20 mouse cellular contexts compared by ENCODE assay signal in the genomic region with DNA sequence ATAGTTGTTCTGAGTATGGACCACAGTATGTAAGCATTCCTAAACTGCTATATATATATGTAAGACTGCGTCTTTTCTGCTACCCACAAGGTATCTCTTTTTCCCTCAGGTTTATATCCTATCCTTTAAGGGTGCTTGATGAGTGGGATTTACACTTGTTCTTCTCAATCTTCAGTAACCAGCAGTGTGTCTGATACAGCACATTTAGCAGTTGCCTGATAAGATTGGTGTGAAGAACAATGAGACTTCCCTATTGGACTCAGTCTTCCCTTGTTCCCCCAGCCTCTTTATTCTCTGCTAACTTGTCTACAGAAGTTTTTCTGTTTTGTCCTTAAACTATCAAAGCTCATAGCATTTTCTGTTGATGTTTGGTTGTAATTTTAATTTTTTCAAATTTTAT.
"Had no signal": no experiment of that assay in that cellular context is flagged by ENCODE, and none has a peak within 500 bp of the region (broad histone marks: within the 10 kb centered on the region; RNA-seq: fewer than 3 reads in every experiment).

No protein-coding gene starts in this region.

- H3K4me3 ChIP-seq: megakaryocyte, embryonic 14.5 days; midbrain, embryonic 10.5 days; midbrain, embryonic 12.5 days; myocyte; neural tube, embryonic 13.5 days; neural tube, embryonic 15.5 days had no signal

- DNase-seq: lung, adult 18-20 months; lung, embryonic 14.5 days; lung, postnatal 10 days; lung, postnatal 4 days; midbrain, embryonic 14.5 days; retina, postnatal 1 day; right cerebral cortex, adult 18-20 months; right cerebral cortex, postnatal 25 days; right cerebral cortex, postnatal 4 days; spleen, adult 18-20 months; thymus, adult 18-20 months; thymus, postnatal 14 days; thymus, postnatal 36 days had no signal

- H3K4me1 ChIP-seq: megakaryocyte, embryonic 14.5 days; midbrain, embryonic 10.5 days; midbrain, embryonic 12.5 days; neural tube, embryonic 13.5 days; neural tube, embryonic 15.5 days had no signal

- H3K36me3 ChIP-seq: midbrain, embryonic 10.5 days; midbrain, embryonic 12.5 days; neural tube, embryonic 13.5 days; neural tube, embryonic 15.5 days had no signal

- H3K27me3 ChIP-seq: megakaryocyte, embryonic 14.5 days; midbrain, embryonic 12.5 days; neural tube, embryonic 13.5 days; neural tube, embryonic 15.5 days had no signal

- H3K9me3 ChIP-seq: megakaryocyte, embryonic 14.5 days; midbrain, embryonic 10.5 days; midbrain, embryonic 12.5 days; neural tube, embryonic 13.5 days; neural tube, embryonic 15.5 days had no signal

- ATAC-seq: midbrain, embryonic 16.5 days had no signal

- H3K27ac ChIP-seq: midbrain, embryonic 10.5 days; midbrain, embryonic 12.5 days; neural tube, embryonic 13.5 days; neural tube, embryonic 15.5 days had no signal

- H3K4me2 ChIP-seq: lung, embryonic 14.5 days; midbrain, embryonic 12.5 days; neural tube, embryonic 13.5 days; neural tube, embryonic 15.5 days had no signal

- H3K9ac ChIP-seq: lung, embryonic 14.5 days; midbrain, embryonic 12.5 days; neural tube, embryonic 13.5 days; neural tube, embryonic 15.5 days had no signal
